Mouse (Mus musculus) gastrocnemius, adult 2 months (tissue): ENCODE data around the gene Itgal. TPM values are rescaled to one million over a fixed set of nuclear protein-coding genes. Genes with fewer than 3 reads are reported as not detected.
"Not testable (repeated sequence)": the region's sequence is repeated elsewhere in the genome, so short reads cannot be mapped to it uniquely, and the experiment has no call there.

ENCODE experiments used
- DNase-seq: peaks from one replicate; pipeline ENCODE4 v3.0.0; 2022
- H3K27ac ChIP-seq: fragments of 200-600 bp; 2 replicates; pipeline ENCODE4 v1.8.1; 2022; ENCODE audit warnings: mild to moderate bottlenecking
- H3K4me3 ChIP-seq: fragments of 200-600 bp; 2 replicates; pipeline ENCODE4 v1.8.1; 2022; ENCODE audit warnings: mild to moderate bottlenecking, moderate library complexity
- CTCF ChIP-seq: fragments of 200-600 bp; IDR thresholded peaks from 2 replicates; pipeline ENCODE4 v1.8.1; 2022; ENCODE audit warnings: antibody characterized with exemption, mild to moderate bottlenecking, moderate library complexity
- intact Hi-C: fragments of 180-260 bp; cut with DNase I; formaldehyde crosslinking; loops from one replicate; pipeline ENCODE4 v1.15.1; 2025
- total RNA-seq, 2 experiments: library from RNA; stranded (reverse); gene quantifications; 2 replicates each; pipeline ENCODE4 v1.2.3; 2021

Gene Itgal
- total RNA-seq, 2 experiments from 2014 or later = 0.15 to 0.25 TPM

GRCm38 (mm10) chr7:127326685-127327084, 30.6 kb downstream of the Itgal start:
- Histone ChIP-seq H3K27ac (no peak overlapping the region), H3K4me3 (no peak overlapping the region)
- peak; percentile 82 for DNase-seq
- no peak for TF ChIP-seq CTCF
- intact Hi-C loops = no loop called here

GRCm38 (mm10) chr7:127333240-127333639, 37.2 kb downstream of the Itgal start:
- TF ChIP-seq CTCF = no peak
- intact Hi-C loops = no loop called here
- Histone ChIP-seq H3K27ac (no peak overlapping the region), H3K4me3 (no peak overlapping the region)
- no peak for DNase-seq

- no peak for TF ChIP-seq CTCF
- no peak for DNase-seq
- intact Hi-C loops = no loop called here
Observed at GRCm38 (mm10) chr7:127335604-127336003, 39.5 kb downstream of the Itgal start.

GRCm38 (mm10) chr7:127337636-127338035, 41.6 kb downstream of the Itgal start:
- intact Hi-C loops = no loop called here
- Histone ChIP-seq H3K27ac (no peak overlapping the region), H3K4me3 (no peak overlapping the region)
- DNase-seq = peak; percentile 26
- no peak for TF ChIP-seq CTCF

More at GRCm38 (mm10) chr7:127335604-127336003, 39.5 kb downstream of the Itgal start:
- Histone ChIP-seq H3K4me3 (no peak overlapping the region), H3K27ac (no peak overlapping the region)

GRCm38 (mm10) chr7:127341356-127341755, 45.3 kb downstream of the Itgal start:
- no peak overlapping the region for H3K27ac ChIP-seq
- DNase-seq = no peak
- intact Hi-C loops = loop anchor here (5.0 kb wide), 1 partner anchor 69 kb away; the partner anchor contains the start of gene Sephs2
- H3K4me3 ChIP-seq = no peak overlapping the region
- no peak for TF ChIP-seq CTCF

- DNase-seq, H3K27ac ChIP-seq, H3K4me3 ChIP-seq: not testable (repeated sequence)
- intact Hi-C loops = loop anchor here (5.0 kb wide), 1 partner anchor 70 kb away; the partner anchor contains the start of gene Sephs2
Observed at GRCm38 (mm10) chr7:127341861-127342260, 45.8 kb downstream of the Itgal start.

- intact Hi-C loops = loop anchor here (5.0 kb wide), 1 partner anchor 70 kb away; the partner anchor contains the start of gene Sephs2
- no peak for DNase-seq
- Histone ChIP-seq H3K27ac (no peak overlapping the region), H3K4me3 (no peak overlapping the region)
- TF ChIP-seq CTCF = peak; percentile 31; the same call in 1 of the 2 replicates
Observed at GRCm38 (mm10) chr7:127342332-127342731, 46.3 kb downstream of the Itgal start.

GRCm38 (mm10) chr7:127342888-127343287, 46.8 kb downstream of the Itgal start:
- DNase-seq = no peak
- intact Hi-C loops = loop anchor here (5.0 kb wide), 1 partner anchor 71 kb away; the partner anchor contains the start of gene Sephs2
- TF ChIP-seq CTCF = no peak
- H3K27ac ChIP-seq = no peak overlapping the region
- no peak overlapping the region for H3K4me3 ChIP-seq

- H3K27ac ChIP-seq = no peak overlapping the region
- no peak for DNase-seq
- intact Hi-C loops = loop anchor here (5.0 kb wide), 1 partner anchor 71 kb away; the partner anchor contains the start of gene Sephs2
- H3K4me3 ChIP-seq = no peak overlapping the region
- TF ChIP-seq CTCF = no peak
Observed at GRCm38 (mm10) chr7:127343351-127344019, 47.4 kb downstream of the Itgal start.

GRCm38 (mm10) chr7:127344371-127344770, 48.3 kb downstream of the Itgal start:
- TF ChIP-seq CTCF = no peak
- H3K4me3 ChIP-seq = peak overlapping the region; percentile 77
- intact Hi-C loops = loop anchor here (5.0 kb wide), 1 partner anchor 72 kb away; the partner anchor contains the start of gene Sephs2
- no peak for DNase-seq
- H3K27ac ChIP-seq = peak overlapping the region; percentile 100

- H3K27ac ChIP-seq = peak overlapping the region; percentile 100
- no peak for DNase-seq
- H3K4me3 ChIP-seq = peak overlapping the region; percentile 77
- intact Hi-C loops = no loop called here
- no peak for TF ChIP-seq CTCF
Observed at GRCm38 (mm10) chr7:127345092-127345491, 49.0 kb downstream of the Itgal start.

- intact Hi-C loops = no loop called here
- Histone ChIP-seq H3K27ac (peak within 1 kb of the TSS; percentile 100), H3K4me3 (peak within 1 kb of the TSS; percentile 77)
- TF ChIP-seq CTCF = no peak
- DNase-seq = peak; percentile 96
Observed at GRCm38 (mm10) chr7:127345512-127346325, 49.7 kb downstream of the Itgal start, which contains the start of gene Zfp768. TSS of gene Zfp768 (minus strand) at chr7:127345589.

GRCm38 (mm10) chr7:127346676-127347075, 50.6 kb downstream of the Itgal start:
- intact Hi-C loops = no loop called here
- peak overlapping the region; percentile 77 for H3K4me3 ChIP-seq
- no peak for DNase-seq
- no peak for TF ChIP-seq CTCF
- peak overlapping the region; percentile 100 for H3K27ac ChIP-seq
